Mouse (Mus musculus) thymus, adult 2 months (tissue): Measurements from ENCODE around the gene Olfr288.

Experiments
- CTCF ChIP-seq: fragments of 200-500 bp; IDR thresholded peaks from 2 replicates; pipeline ENCODE4 v1.5.1; 2012; ENCODE audit warnings: mild to moderate bottlenecking, control low read depth, low read length, moderate library complexity, borderline replicate concordance; ENCODE audit not compliant: control insufficient read depth, poor library complexity, insufficient read depth; ENCODE audit errors: extremely low read depth
- POLR2A ChIP-seq: fragments of 200-500 bp; IDR thresholded peaks from 2 replicates; pipeline ENCODE4 v1.6.1; 2012; ENCODE audit warnings: mild to moderate bottlenecking, low read length, control low read depth, moderate library complexity; ENCODE audit not compliant: control insufficient read depth, poor library complexity, insufficient read depth; ENCODE audit errors: extremely low read depth

- TF ChIP-seq CTCF (no peak), POLR2A (no peak)
Measured at GRCm38 (mm10) chr15:98235442-98235841, 40.1 kb upstream of the Olfr288 start.
